Mouse (Mus musculus) brain, embryonic 14.5 days (tissue): Measurements from ENCODE around the gene Ccnc.

ENCODE experiments used
- CTCF ChIP-seq: fragments of 200-500 bp; IDR thresholded peaks from 2 replicates; pipeline ENCODE4 v1.5.1; 2012; ENCODE audit warnings: inconsistent platforms, mild to moderate bottlenecking, moderate library complexity, borderline replicate concordance; ENCODE audit not compliant: insufficient read depth, insufficient read length; ENCODE audit errors: extremely low read depth
- POLR2A ChIP-seq: fragments of 200-500 bp; IDR thresholded peaks from 2 replicates; pipeline ENCODE4 v1.6.1; 2012; ENCODE audit warnings: mild to moderate bottlenecking, inconsistent platforms, borderline replicate concordance; ENCODE audit not compliant: poor library complexity, insufficient read depth, insufficient read length, severe bottlenecking; ENCODE audit errors: extremely low read depth

DNA sequence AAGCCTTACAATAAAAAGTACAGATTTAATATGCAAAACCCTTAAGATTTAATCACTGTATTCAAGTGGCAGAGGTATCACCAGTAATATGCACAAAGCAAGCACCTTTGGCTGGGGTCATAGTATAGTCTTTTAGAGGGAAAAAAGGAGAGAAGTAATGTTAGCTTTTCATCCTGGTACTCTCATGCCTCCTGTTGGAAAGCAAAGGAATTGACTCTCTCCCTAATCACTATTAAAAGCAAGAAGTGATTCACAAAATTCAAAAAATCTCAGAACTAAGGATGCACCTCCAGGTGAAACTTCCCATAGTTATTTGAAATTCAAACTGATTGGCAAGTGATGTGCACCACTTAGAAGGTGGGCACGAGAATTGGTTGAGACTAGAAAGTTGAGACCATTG, 22.5 kb upstream of the Ccnc start:
- TF ChIP-seq CTCF: 0 out of 2 replicates have a peak, but pooled peaks have one; percentile 6
- no peak for TF ChIP-seq POLR2A
